Mouse (Mus musculus): ENCODE measurements around the gene Zg16. TPM values are rescaled to one million over a fixed set of nuclear protein-coding genes. Genes with fewer than 3 reads are reported as not detected.

Zg16 gene
- polyA plus RNA-seq, 1 experiment from 2014 or later, result 0.30 TPM

- Histone ChIP-seq H3K9me3 (ENCODE audit: control insufficient read depth, low read length) (no peaks in the 10 kb centered on the region; the same call in 1 of the 2 replicates), H3K4me3 (ENCODE audit: low read depth, low read length) (no peak overlapping the region), H3K27ac (ENCODE audit: low read depth) (no peak overlapping the region), H3K4me1 (replicated peaks; ENCODE audit: control insufficient read depth, insufficient read depth, low read length) (0 out of 2 replicates have a peak, but pooled peaks cover 4% of the 10 kb centered on the region), H3K36me3 (ENCODE audit: control insufficient read depth, insufficient read depth, low read length) (no peaks in the 10 kb centered on the region), H3K9ac (ENCODE audit: low read length) (no peak overlapping the region), H3K4me2 (ENCODE audit: low read length) (no peak overlapping the region), H3K27me3 (replicated peaks; ENCODE audit: control insufficient read depth, insufficient read depth, low read length) (0 out of 2 replicates have a peak, but pooled peaks cover 10% of the 10 kb centered on the region)
- 57% methylated on average over 14 of the region's 14 CpGs for WGBS
- ATAC-seq (replicated peaks; ENCODE audit: low FRiP score, low TSS enrichment, low read depth), result no peak
- DNase-seq (ENCODE audit: low spot score), result no peak
Measured at GRCm38 (mm10) chr7:127118671-127119445, 31.7 kb upstream of the Zg16 start.

- WGBS, result 34% methylated on average over 5 of the region's 5 CpGs
- no peaks in the 10 kb centered on the region for H3K9me3 ChIP-seq (ENCODE audit: control insufficient read depth, low read length)
- no peaks in the 10 kb centered on the region for H3K36me3 ChIP-seq (ENCODE audit: control insufficient read depth, insufficient read depth, low read length)
- no peak overlapping the region for H3K4me3 ChIP-seq (ENCODE audit: low read depth, low read length)
- H3K4me1 ChIP-seq (replicated peaks; ENCODE audit: control insufficient read depth, insufficient read depth, low read length), result peaks cover 4% of the 10 kb centered on the region; the same call in 1 of the 2 replicates
- no peak overlapping the region for H3K4me2 ChIP-seq (ENCODE audit: low read length)
- DNase-seq (ENCODE audit: low spot score), result no peak
- no peak overlapping the region for H3K9ac ChIP-seq (ENCODE audit: low read length)
- no peak for ATAC-seq (replicated peaks; ENCODE audit: low FRiP score, low TSS enrichment, low read depth)
- H3K27me3 ChIP-seq (replicated peaks; ENCODE audit: control insufficient read depth, insufficient read depth, low read length), result 0 out of 2 replicates have a peak, but pooled peaks cover 10% of the 10 kb centered on the region
- H3K27ac ChIP-seq (ENCODE audit: low read depth), result no peak overlapping the region
Measured at GRCm38 (mm10) chr7:127117948-127118347, 30.8 kb upstream of the Zg16 start.

- Histone ChIP-seq H3K27ac (ENCODE audit: low read depth) (no peak overlapping the region), H3K4me2 (ENCODE audit: low read length) (no peak overlapping the region), H3K4me1 (replicated peaks; ENCODE audit: control insufficient read depth, insufficient read depth, low read length) (peaks cover 4% of the 10 kb centered on the region; the same call in 1 of the 2 replicates), H3K9ac (ENCODE audit: low read length) (no peak overlapping the region), H3K36me3 (ENCODE audit: control insufficient read depth, insufficient read depth, low read length) (no peaks in the 10 kb centered on the region), H3K27me3 (replicated peaks; ENCODE audit: control insufficient read depth, insufficient read depth, low read length) (0 out of 2 replicates have a peak, but pooled peaks cover 10% of the 10 kb centered on the region), H3K4me3 (ENCODE audit: low read depth, low read length) (no peak overlapping the region), H3K9me3 (ENCODE audit: control insufficient read depth, low read length) (no peaks in the 10 kb centered on the region)
- no peak for ATAC-seq (replicated peaks; ENCODE audit: low FRiP score, low TSS enrichment, low read depth)
- WGBS, result 57% methylated on average over 11 of the region's 11 CpGs
- no peak for DNase-seq (ENCODE audit: low spot score)
Measured at GRCm38 (mm10) chr7:127116331-127116935, 29.3 kb upstream of the Zg16 start.

- WGBS, result 70% methylated on average over 11 of the region's 11 CpGs
- H3K4me3 ChIP-seq (ENCODE audit: low read depth, low read length), result no peak overlapping the region
- H3K27me3 ChIP-seq (replicated peaks; ENCODE audit: control insufficient read depth, insufficient read depth, low read length), result 0 out of 2 replicates have a peak, but pooled peaks cover 4% of the 10 kb centered on the region
- peaks cover 4% of the 10 kb centered on the region; the same call in 1 of the 2 replicates for H3K4me1 ChIP-seq (replicated peaks; ENCODE audit: control insufficient read depth, insufficient read depth, low read length)
- DNase-seq (ENCODE audit: low spot score) (no peak), ATAC-seq (replicated peaks; ENCODE audit: low FRiP score, low TSS enrichment, low read depth) (no peak)
- no peaks in the 10 kb centered on the region for H3K36me3 ChIP-seq (ENCODE audit: control insufficient read depth, insufficient read depth, low read length)
- no peak overlapping the region for H3K4me2 ChIP-seq (ENCODE audit: low read length)
- no peak overlapping the region for H3K27ac ChIP-seq (ENCODE audit: low read depth)
- no peak overlapping the region for H3K9ac ChIP-seq (ENCODE audit: low read length)
- no peaks in the 10 kb centered on the region for H3K9me3 ChIP-seq (ENCODE audit: control insufficient read depth, low read length)
Measured at GRCm38 (mm10) chr7:127114920-127115319, 27.8 kb upstream of the Zg16 start.

GRCm38 (mm10) chr7:127113614-127114259 is 26.6 kb upstream of the Zg16 start:
- Histone ChIP-seq H3K9me3 (ENCODE audit: control insufficient read depth, low read length) (no peaks in the 10 kb centered on the region), H3K27me3 (replicated peaks; ENCODE audit: control insufficient read depth, insufficient read depth, low read length) (no peaks in the 10 kb centered on the region), H3K36me3 (ENCODE audit: control insufficient read depth, insufficient read depth, low read length) (no peaks in the 10 kb centered on the region), H3K4me3 (ENCODE audit: low read depth, low read length) (no peak overlapping the region), H3K9ac (ENCODE audit: low read length) (no peak overlapping the region), H3K4me2 (ENCODE audit: low read length) (no peak overlapping the region), H3K4me1 (replicated peaks; ENCODE audit: control insufficient read depth, insufficient read depth, low read length) (peaks cover 4% of the 10 kb centered on the region; the same call in 1 of the 2 replicates), H3K27ac (ENCODE audit: low read depth) (no peak overlapping the region)
- ATAC-seq (replicated peaks; ENCODE audit: low FRiP score, low TSS enrichment, low read depth) (0 out of 2 replicates have a peak, but pooled peaks have one; percentile 47), DNase-seq (ENCODE audit: low spot score) (no peak)
- WGBS, result 44% methylated on average over 11 of the region's 12 CpGs

- peaks cover 2% of the 10 kb centered on the region; the same call in 1 of the 2 replicates for H3K4me1 ChIP-seq (replicated peaks; ENCODE audit: control insufficient read depth, insufficient read depth, low read length)
- ATAC-seq (replicated peaks; ENCODE audit: low FRiP score, low TSS enrichment, low read depth), result no peak
- no peak overlapping the region for H3K4me3 ChIP-seq (ENCODE audit: low read depth, low read length)
- H3K27me3 ChIP-seq (replicated peaks; ENCODE audit: control insufficient read depth, insufficient read depth, low read length), result no peaks in the 10 kb centered on the region
- H3K9ac ChIP-seq (ENCODE audit: low read length), result no peak overlapping the region
- H3K9me3 ChIP-seq (ENCODE audit: control insufficient read depth, low read length), result no peaks in the 10 kb centered on the region
- WGBS, result 33% methylated on average over 9 of the region's 9 CpGs
- no peaks in the 10 kb centered on the region for H3K36me3 ChIP-seq (ENCODE audit: control insufficient read depth, insufficient read depth, low read length)
- H3K4me2 ChIP-seq (ENCODE audit: low read length), result no peak overlapping the region
- DNase-seq (ENCODE audit: low spot score), result no peak
- H3K27ac ChIP-seq (ENCODE audit: low read depth), result no peak overlapping the region
Measured at GRCm38 (mm10) chr7:127112921-127113597, 25.9 kb upstream of the Zg16 start.

GRCm38 (mm10) chr7:127112251-127112841 is 25.2 kb upstream of the Zg16 start:
- H3K4me2 ChIP-seq (ENCODE audit: low read length), result no peak overlapping the region
- no peak overlapping the region for H3K4me3 ChIP-seq (ENCODE audit: low read depth, low read length)
- H3K9me3 ChIP-seq (ENCODE audit: control insufficient read depth, low read length), result no peaks in the 10 kb centered on the region
- H3K4me1 ChIP-seq (replicated peaks; ENCODE audit: control insufficient read depth, insufficient read depth, low read length), result no peaks in the 10 kb centered on the region; the same call in 1 of the 2 replicates
- DNase-seq (ENCODE audit: low spot score) (no peak), ATAC-seq (replicated peaks; ENCODE audit: low FRiP score, low TSS enrichment, low read depth) (no peak)
- H3K9ac ChIP-seq (ENCODE audit: low read length), result no peak overlapping the region
- no peak overlapping the region for H3K27ac ChIP-seq (ENCODE audit: low read depth)
- H3K36me3 ChIP-seq (ENCODE audit: control insufficient read depth, insufficient read depth, low read length), result no peaks in the 10 kb centered on the region
- WGBS, result 72% methylated on average over 12 of the region's 12 CpGs
- H3K27me3 ChIP-seq (replicated peaks; ENCODE audit: control insufficient read depth, insufficient read depth, low read length), result no peaks in the 10 kb centered on the region

- no peaks in the 10 kb centered on the region for H3K9me3 ChIP-seq (ENCODE audit: control insufficient read depth, low read length)
- no peak overlapping the region for H3K4me3 ChIP-seq (ENCODE audit: low read depth, low read length)
- H3K27me3 ChIP-seq (replicated peaks; ENCODE audit: control insufficient read depth, insufficient read depth, low read length), result no peaks in the 10 kb centered on the region
- 46% methylated on average over 6 of the region's 6 CpGs for WGBS
- no peak overlapping the region for H3K27ac ChIP-seq (ENCODE audit: low read depth)
- DNase-seq (ENCODE audit: low spot score) (peak; percentile 65), ATAC-seq (replicated peaks; ENCODE audit: low FRiP score, low TSS enrichment, low read depth) (no peak)
- H3K4me1 ChIP-seq (replicated peaks; ENCODE audit: control insufficient read depth, insufficient read depth, low read length), result no peaks in the 10 kb centered on the region; the same call in 1 of the 2 replicates
- no peak overlapping the region for H3K9ac ChIP-seq (ENCODE audit: low read length)
- H3K36me3 ChIP-seq (ENCODE audit: control insufficient read depth, insufficient read depth, low read length), result no peaks in the 10 kb centered on the region
- H3K4me2 ChIP-seq (ENCODE audit: low read length), result no peak overlapping the region
Measured at GRCm38 (mm10) chr7:127111461-127111860, 24.3 kb upstream of the Zg16 start.

Data from intestine, embryonic 14.5 days (tissue).